Mouse (Mus musculus) heart, postnatal 25 days (tissue): Measurements from ENCODE around the gene Cbr4. TPM values are rescaled to one million over a fixed set of nuclear protein-coding genes. Genes with fewer than 3 reads are reported as not detected.
A peak's percentile ranks its signal among the peaks of the same experiment; 100 is the strongest.

Source experiments
- DNase-seq: peaks from one replicate; pipeline ENCODE4 v3.0.0; 2022; ENCODE audit warnings: low spot score
- intact Hi-C: fragments of 180-260 bp; cut with DNase I; formaldehyde crosslinking; loops from one replicate; pipeline ENCODE4 v1.15.1; 2025
- total RNA-seq, 2 experiments: library from RNA; stranded (reverse); gene quantifications; 2 replicates each; pipeline ENCODE4 v1.2.3; 2021

Gene Cbr4
- 10 to 100 TPM; 69.8 to 80.8 TPM for total RNA-seq

DNA sequence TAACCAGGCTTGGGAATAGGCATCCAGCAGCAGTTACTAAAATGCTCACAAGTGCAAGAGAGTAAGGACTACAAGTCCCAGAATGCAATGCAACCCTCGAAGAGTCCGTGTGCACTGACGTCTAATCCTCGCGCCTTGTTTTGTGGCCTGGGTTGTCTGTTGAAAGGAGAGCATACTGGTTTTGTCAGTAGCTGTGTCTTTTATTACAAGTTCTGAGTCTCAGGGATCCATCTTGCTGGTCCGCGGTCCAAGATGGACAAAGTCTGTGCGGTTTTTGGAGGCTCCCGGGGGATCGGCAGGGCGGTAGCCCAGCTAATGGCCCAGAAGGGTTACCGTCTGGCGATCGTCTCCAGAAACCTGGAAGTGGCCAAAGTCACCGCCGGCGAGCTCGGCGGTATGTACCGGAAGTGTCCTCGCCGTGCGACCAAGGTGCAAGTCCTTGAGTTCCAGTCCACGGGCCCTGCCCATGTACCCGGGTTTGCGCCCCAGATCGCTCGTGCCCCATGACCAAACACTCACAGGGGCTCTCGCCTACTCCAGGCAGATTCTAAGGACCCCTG, at the start of gene Cbr4:
Gene Cbr4 (plus strand): TSS at position 138 of the 560 bp plus-strand sequence.
- DNase-seq = peak; percentile 71
- intact Hi-C loops = loop anchor here (5.0 to 10.0 kb wide), 3 partner anchors 265 to 863 kb away; partner anchors contain the start of genes Nek1 and Sh3rf1

- no peak for DNase-seq
- intact Hi-C loops = no loop called here
These were observed 44.5 kb upstream of the Cbr4 start for GRCm38 (mm10) chr8:61442988-61443387.

GRCm38 (mm10) chr8:61444358-61444757, 43.2 kb upstream of the Cbr4 start:
- intact Hi-C loops = no loop called here
- DNase-seq = no peak

GRCm38 (mm10) chr8:61446329-61446728, 41.2 kb upstream of the Cbr4 start:
- intact Hi-C loops = no loop called here
- no peak for DNase-seq

DNA sequence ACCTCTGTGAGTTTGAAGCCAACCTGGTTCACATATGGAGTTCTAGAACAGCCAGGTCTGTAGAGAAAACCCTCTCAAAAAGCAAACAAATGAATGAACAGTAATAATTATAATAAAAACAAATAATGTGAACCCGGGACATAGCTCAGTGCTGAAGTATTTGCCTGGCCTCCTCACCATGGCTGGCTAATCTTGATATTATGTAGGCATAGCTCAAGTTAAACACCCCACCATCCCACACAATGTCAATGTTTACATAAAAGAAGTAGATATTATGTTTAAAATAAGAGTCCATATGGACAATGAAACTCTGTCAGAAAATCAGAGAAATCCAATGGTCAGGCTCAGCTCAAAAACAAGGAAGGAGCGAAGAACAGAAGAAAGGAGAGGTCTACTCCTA, 39.4 kb upstream of the Cbr4 start:
- DNase-seq = no peak
- intact Hi-C loops = no loop called here

GRCm38 (mm10) chr8:61448881-61449280, 38.7 kb upstream of the Cbr4 start:
- intact Hi-C loops = no loop called here
- DNase-seq = no peak

- no peak for DNase-seq
- intact Hi-C loops = no loop called here
These were observed 36.5 kb upstream of the Cbr4 start for GRCm38 (mm10) chr8:61450916-61451575.

GRCm38 (mm10) chr8:61451721-61452337, 35.7 kb upstream of the Cbr4 start:
- intact Hi-C loops = no loop called here

GRCm38 (mm10) chr8:61459763-61460162, 27.8 kb upstream of the Cbr4 start:
- no peak for DNase-seq
- intact Hi-C loops = no loop called here

More at GRCm38 (mm10) chr8:61451721-61452337, 35.7 kb upstream of the Cbr4 start:
- DNase-seq = no peak

- intact Hi-C loops = no loop called here
These were observed 25.3 kb upstream of the Cbr4 start for GRCm38 (mm10) chr8:61462221-61462620.

DNA sequence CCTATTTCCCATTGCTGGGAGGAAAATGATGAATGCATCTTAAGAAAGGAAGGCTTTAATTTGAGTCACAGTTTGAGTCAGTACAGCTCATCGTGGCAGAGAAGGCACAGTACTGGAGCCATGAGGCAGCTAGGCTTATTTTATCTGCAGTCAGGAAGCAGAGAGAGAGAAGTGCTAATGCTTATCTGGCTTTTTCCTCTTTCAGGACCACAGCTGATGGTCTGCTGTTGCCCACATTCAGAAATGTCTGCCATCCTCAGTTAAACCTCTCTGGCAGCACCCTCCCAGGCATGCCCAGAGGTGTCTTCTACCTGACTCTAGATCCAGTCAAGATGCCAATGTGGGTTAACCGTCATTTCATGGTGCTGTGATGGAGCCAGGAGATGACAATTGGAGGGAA, 23.1 kb upstream of the Cbr4 start:
- no peak for DNase-seq
- intact Hi-C loops = no loop called here

More at GRCm38 (mm10) chr8:61462221-61462620, 25.3 kb upstream of the Cbr4 start:
- no peak for DNase-seq

- no peak for DNase-seq
- intact Hi-C loops = no loop called here
These were observed 20.6 kb upstream of the Cbr4 start for GRCm38 (mm10) chr8:61466696-61467552.

- DNase-seq = no peak
- intact Hi-C loops = no loop called here
These were observed 20.1 kb upstream of the Cbr4 start for GRCm38 (mm10) chr8:61467553-61467815.

DNA sequence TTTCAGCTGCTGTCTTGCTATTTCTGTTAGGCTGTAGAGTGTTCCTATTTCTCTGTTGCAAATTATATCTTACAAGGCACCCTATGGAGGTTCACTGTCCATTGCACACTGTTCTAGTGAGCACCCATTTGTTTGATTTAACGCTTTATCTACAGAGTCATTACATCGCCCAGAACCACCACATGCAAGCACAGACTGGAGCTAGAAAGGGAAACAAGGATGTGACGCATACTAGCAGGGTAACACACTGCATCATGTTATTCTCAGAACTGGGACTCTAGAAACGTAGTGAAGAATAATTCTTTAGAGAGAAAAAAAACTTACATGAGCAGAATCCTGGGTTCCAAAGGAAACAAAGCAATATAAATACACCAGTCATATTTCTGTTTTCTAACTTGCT, 17.3 kb upstream of the Cbr4 start:
- intact Hi-C loops = no loop called here
- no peak for DNase-seq

DNA sequence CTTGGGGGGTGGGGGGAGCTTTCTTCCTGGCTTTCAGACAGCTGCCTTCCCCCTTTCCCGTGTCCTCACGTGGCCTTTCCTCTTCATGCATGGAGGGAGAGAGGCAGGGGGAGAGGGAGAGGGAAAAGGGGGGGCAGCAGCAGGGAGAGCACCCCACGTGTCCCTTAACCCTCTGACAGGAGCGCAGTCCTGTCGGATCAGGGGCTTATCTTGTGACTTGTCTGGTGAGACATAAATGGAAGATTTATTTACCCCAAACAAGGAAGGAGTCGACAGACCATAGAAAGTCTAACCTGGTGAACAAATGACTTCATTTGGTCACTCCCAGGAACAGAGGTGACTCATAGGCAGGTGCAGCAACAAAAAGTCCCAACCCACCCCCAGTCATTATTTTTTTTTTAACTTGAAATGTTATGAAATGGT, 12.3 kb upstream of the Cbr4 start:
- intact Hi-C loops = loop anchor here (5.0 kb wide), 1 partner anchor 78 kb away; no protein-coding TSS in a partner anchor
- DNase-seq = no peak

- intact Hi-C loops = loop anchor here (5.0 kb wide), 1 partner anchor 79 kb away; no protein-coding TSS in a partner anchor
- DNase-seq = no peak
These were observed 11.4 kb upstream of the Cbr4 start for GRCm38 (mm10) chr8:61476160-61476559.

- intact Hi-C loops = loop anchor here (5.0 kb wide), 1 partner anchor 81 kb away; no protein-coding TSS in a partner anchor
- DNase-seq = no peak
These were observed 9.4 kb upstream of the Cbr4 start for GRCm38 (mm10) chr8:61478150-61478549.

DNA sequence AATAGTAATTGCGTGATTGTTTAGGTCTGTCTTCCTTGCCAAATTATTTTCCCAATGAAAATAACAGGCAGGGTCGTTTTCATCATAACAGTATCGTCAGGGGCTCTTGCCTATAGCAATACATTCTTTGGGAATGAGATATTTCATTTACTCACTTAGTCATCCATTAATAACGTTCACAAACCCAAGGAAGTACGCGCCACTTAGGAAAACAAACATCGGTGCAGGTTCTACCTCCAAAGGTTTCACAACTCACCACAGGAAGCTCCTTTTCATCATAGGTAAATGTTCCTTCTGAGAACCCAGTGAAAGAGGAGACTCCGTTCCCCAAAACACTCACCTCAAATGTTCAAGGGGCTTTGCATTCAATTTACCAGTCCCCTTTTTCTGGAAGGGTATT, 8.7 kb upstream of the Cbr4 start:
- intact Hi-C loops = loop anchor here (5.0 kb wide), 1 partner anchor 81 kb away; no protein-coding TSS in a partner anchor
- DNase-seq = no peak

GRCm38 (mm10) chr8:61479506-61480214, 7.9 kb upstream of the Cbr4 start:
- peak; percentile 8 for DNase-seq
- intact Hi-C loops = loop anchor here (5.0 to 10.0 kb wide), 3 partner anchors 82 to 855 kb away; no protein-coding TSS in a partner anchor
